Mouse (Mus musculus) cerebellum, adult 18-20 months (tissue): ENCODE measurements at regions not wholly inside any gene's neighbourhood (a gene's known extent, or its start where the extent isn't known, plus 50 kb on each side); places are given as distances from the start of the nearest gene placed in this dataset.

Source experiments
- DNase-seq, 2 experiments: peaks; one replicate each; pipeline ENCODE4 v3.0.0; 2021

DNA sequence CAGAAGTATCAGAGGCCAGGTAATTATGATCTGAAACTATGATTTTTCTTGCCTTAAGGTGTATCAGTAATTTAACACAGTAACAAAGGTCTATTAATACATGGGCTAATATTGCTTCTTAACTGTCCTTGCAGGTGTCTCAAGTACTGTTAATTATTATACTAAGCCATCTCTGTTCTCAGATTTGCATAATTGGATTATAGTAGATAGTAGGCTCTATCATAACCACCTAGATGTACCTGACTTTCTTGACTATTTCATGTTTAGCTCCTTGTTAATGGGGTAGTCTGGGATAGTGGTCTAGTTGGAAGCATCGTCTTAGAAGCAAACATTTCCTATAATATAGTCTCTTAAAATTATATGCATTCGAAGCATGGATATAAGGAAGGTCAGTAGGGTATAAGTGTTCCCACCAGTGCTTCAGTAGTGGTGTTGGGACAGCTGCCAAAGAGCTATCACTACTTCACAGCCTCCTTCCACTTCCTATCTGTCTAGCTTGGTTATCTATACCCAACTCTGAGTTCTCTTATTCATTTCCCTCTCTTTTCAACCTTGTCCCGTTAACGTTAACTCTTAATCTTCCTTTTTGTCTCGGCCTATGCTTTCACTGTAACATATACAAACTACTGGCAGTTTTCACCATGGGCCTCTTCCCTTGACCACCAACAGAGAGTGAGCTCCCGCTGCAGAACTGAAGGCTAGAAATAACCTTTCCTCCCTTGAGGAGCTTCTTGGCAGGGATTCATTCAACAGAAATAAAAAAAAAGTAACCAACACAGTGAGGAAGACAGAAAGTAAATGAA is 630.9 kb upstream of the Lcorl start:
- DNase-seq, result no peak

DNA sequence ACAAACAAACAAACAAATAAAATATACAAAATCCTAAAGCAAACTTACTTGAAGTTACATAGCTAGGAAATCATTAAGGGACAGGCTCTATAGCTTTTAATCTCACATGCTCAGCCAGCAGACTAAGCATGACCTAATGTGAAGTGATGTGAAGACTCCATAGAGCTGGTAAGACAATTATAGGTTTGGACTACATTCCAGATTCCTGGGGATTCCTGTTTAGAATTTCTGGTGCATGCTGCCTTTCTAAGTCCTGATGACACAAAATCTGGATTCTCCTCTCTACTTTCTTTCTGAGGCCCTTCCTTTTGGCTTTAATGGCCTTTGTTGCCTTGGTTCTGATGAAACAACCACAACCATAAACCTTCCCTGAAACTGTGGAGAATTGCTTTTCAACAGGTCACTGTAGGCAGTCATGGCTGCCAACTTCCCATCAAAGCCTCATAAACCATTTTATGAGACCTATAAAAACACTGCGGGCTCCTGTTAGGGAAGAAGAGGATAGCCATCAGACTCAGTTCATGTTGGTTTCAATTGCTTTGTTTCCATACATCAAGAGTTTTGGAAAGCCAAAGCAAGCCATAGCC is 629.4 kb upstream of the Lcorl start:
- DNase-seq, result no peak

DNA sequence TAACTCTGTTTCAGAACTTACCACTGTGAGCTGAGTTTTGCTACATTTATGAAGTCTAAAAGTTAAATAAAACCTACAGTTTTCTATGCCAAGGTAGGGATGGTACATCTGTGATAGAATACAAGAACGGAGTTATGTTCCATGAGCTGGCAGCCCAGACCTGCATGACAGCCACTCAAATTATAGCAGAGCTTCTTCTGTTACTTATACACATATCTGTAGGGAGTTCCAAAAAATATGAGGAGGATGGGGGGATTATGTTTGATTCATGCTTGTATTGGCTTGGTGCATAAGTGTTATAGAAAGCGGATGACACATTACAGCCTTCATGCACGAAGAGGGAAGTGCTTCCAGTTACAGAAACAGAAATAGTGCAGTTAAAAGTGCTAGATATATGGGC is 598.9 kb upstream of the Lcorl start:
- DNase-seq, result no peak

DNA sequence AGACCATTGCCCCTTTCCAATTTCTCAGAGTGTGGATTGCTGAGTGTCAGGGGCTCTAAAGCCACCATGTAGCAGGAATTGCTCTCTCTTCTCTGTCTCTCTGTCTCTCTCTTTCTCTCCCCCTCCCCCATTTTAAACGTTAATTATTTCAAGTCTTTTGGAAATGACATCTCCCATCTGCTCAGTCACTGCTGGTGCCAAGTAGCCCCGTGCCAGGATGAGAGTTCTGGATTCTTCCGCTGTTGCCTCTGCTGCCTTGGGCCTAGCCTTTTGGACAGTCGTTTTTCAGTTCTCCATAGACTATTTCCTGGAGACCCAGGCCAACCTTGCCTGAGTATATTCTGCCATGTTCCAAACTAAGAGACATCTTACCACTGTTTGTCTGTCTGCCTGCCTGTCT is 590.9 kb upstream of the Lcorl start:
- no peak for DNase-seq

DNA sequence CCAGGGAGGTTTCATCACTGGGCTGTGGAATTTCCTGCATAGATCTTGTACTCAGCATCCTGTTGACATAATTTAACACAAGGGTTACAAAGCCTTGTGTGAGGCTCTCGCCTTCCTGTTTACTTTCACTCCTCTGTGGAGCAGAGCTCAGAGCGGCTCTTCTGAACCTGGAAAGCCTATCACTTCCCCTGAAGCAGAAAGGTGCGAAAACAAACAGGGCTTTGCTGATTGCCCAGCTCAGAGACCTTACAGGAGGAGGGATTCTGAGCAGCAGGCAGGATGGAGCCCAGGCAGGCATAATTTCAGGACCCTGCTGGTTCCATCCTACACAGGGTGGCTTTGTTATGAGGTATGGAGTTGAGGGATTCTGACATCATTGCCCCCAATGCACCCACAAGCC is 588.4 kb upstream of the Lcorl start:
- DNase-seq, result no peak

DNA sequence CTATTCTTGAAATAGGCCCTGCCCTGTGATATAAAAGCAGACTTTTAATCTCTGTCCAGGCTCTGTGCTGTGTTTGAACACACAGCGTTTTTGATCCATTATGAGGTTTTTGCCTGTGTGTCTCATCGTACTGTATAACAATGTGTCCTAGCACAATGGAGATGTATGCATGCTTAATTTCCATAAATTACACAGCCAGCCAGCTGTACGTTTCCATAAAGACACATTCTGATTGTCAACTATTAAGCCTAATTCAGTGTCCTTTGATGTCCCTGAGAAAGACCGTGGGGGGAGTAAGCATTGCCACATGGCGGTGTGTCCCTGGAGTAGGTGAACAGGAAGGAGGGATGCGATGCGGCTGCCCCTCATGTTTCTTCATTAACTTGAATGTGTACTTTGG is 587.7 kb upstream of the Lcorl start:
- no peak for DNase-seq

DNA sequence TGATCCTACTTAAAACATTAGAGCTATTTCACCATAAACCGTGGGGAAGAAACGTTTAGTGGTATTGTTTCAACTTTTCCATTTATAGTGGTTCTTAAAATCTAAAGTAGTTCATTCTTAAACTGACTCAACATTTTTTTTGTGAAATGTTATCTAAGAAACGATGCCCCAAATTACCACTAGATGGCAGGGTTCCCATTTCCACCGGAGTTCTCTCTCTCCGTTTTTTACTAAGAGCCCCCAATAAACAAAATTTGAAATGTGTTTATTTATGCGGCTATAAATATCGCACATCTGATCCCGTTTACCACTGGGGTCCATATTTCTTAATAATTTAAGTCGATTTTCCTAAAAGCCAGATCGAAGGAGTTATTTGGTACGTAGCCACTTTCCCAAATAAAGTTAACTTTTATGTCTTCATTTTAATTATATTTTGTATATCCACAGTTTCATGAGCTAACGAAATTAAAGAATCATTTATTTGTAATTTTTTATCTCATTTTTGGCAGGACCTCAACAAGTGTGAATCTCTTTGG is 586.5 kb upstream of the Lcorl start:
- peak; percentile 4 to 7 for DNase-seq

DNA sequence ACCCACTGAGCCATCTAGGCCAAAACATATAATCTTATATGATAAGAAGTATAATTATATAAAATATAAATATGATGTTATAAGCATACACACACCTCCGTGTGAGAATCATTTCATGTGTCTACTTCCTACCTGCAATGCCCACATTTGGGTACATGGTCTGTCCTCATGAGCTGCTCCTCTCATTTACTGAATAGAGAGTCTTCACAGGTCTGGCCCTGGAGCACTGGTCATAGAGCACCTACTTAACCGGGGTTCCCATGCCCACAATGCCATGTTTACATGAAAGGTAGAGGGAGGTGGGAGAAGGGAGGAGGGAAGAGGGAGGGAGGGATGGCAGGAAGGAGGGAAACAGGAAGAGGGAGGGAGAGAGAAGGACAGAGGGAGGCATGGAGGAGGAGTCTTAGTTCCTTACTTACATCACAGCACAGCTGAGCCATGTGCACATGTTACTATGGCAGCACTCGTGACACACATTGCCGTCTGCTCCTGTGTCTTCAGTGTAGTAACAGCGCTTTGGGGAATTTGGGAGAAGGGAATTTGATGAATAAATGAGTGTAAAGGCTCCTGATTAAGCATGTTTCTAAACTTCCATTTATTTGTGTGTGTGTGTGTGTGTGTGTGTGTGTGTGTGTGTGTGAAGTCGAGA is 585.3 kb upstream of the Lcorl start:
- DNase-seq, result no peak

DNA sequence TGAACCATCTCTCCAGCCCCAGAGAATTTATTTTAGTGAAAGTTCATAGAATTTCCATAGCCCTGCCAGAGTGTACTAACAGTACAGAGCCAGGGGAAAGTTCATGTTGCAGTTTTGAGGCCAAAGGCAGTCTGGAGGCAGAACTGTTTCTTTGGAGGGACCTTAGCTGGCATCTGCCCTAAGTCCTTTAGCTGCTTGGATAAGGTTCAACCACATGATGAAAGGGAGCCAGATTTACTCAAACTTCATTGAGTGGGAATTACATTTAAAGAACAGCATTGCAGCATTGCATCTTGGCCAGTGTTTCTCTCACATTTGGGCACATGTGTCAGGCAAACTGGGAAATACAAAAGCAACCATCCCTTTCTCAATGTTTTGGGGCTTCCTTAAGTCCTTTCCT is 584.3 kb upstream of the Lcorl start:
- DNase-seq, result no peak

DNA sequence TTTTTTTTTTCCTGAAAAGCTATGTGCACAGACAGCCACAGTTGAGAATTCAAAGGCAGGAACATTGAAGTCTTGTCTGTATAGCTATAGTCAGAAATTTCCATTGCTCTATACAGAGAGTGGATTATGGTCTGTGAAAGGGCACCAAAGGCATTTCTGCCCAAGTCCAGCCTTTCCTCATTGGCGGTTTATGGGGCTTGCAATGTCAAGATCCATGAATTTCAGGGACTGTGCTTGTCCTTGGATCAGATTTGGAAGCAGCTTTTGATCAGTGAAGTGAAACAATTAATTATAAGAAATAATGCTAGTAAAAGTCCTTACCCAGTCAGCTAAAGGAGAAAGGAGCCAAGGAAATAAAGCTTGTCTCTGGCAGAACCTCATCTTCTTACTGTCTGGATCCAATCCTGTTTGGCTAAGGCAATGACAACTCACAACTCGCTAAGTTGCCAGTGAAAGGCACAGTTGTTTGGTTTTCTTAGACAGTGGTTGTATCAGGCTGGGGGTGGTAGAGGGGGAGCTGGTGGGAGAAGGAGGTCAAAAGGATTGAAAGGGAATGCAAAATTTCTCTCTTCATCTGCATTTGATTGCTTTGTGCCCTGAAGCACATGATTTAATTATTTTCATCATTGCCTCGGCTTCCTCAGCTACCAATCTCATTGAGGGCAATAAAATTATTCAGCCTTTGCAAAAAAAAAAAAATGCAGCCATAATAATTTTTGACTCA is 574.4 kb upstream of the Lcorl start:
- DNase-seq, result no peak

DNA sequence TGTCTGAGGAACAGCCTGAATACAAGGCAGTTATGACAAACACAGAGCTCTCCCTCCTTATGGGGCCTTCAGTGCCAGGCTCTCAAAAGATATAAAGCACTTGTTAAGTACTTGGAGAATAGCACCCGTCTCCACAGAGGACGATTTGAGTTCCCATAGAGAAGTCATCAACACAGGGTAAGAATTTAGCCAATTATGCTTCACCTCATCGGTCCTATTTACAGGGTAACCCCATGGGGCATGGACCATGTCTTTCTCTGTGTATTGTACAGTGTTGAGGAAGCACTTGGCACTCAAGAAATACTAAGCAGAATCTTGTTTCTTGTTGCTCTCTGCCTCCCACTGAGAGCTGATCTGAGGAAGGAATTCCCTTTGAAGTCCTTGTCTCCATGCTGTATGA is 565.3 kb upstream of the Lcorl start:
- DNase-seq, result no peak

DNA sequence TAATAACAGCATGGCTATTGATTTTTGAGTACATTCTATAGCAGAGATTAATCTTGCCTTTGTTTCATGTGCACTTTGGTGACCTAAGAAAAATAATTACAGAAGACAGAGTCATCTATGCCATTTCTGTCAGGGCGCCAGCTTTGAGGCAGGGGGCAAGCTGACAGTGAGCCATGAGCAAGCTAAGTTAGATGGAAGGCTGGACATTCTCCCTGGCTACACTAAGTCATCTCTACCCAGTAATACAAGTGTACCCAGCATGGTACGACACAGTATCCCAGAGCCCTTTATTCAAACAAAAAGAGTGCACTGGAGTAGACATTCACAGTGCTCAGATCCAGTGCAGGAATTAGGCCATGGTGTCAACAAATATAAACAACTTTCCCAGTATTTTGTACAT is 549.6 kb upstream of the Lcorl start:
- DNase-seq, result no peak

DNA sequence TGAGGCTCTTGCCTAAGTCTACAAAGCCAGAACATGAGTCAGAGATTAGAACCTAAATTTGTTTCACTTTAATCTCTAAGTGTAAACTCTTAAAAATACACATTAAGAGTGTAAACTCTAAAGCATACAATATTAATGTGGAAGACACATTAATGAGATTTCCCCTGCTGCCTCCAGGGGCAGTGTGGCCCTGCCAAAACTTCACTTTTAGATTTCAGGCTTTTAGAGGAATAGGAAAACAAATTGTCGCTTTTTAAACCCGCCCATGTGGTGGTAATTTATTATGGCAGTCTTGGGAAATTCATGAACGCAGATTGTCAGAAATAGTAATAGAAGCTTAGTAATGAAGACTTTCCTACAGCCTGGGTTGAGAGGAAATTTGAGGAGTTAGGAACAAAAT is 549.0 kb upstream of the Lcorl start:
- no peak for DNase-seq

DNA sequence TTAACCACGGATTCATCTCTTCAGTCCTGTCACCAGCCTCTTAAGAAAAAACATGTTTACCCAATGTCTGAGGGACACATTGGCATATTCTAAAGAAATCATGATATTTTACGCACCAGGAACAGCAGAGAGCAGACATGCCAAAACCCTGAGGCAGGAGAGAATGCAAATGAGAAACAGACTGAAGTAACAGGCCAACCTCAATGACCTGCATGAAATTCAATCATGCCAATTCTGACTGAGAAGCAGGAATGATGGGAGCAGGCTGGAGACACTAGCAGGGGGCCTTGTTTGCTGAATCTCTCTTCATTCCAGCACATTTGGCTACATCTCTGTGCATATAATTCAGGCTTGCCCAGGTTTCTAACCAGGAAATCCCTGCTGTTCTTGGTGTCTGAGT is 529.2 kb upstream of the Lcorl start:
- DNase-seq, result no peak

DNA sequence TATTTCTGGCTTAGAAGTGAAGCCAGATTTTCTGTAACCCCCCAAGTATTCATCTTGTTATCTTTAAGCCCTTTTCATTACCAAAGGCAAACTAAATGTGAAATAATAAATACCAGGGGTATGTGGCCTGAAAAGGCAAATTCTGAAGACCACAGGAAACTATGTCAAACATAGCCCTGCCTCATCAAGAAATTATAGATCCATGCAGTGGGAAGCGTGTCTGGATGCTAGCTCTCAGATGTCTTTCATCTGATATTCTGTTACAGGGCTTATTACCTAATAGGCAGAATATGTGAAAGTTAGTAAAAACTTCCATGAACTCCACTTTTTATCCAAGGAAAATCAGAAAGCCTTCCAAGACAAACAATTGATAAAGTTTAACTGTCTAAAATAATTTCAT is 509.9 kb upstream of the Lcorl start:
- DNase-seq, result no peak

DNA sequence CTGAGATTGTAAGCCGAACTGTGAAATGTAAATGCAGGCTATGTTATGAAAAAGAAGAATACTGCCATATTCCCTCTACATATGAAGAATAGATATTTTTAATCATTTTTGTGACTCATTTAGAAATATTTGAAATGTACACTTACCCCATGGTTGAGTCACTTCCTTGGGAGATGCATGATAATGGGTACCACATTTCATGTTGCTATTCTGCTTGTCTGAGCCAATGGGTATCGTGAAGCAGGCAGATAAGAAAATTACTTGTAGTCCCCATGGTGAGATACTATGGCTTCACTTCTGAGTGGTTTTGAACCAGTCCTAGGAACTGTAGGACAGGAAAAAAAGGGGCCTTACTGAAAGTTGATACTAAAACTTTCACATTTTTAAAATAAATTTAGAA is 506.2 kb upstream of the Lcorl start:
- DNase-seq, result no peak

DNA sequence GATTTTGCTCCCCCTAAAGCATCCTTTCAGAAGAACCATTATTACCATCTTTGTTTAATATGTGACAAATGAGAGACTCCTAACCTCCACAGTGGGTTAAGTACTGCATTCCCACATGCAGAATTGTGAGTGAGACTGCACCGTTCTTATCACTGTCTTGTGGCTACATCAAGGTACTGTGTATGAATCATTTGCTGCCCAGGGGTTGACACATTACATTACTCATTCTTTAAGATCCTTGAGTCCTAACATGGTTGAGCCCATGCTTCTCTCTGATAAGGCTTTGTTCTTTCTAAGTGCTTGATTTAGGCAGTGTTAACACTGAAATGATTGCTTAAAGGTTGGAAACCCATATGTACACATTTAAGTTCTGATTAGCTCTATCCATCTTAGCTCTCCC is 504.2 kb upstream of the Lcorl start:
- DNase-seq, result no peak

DNA sequence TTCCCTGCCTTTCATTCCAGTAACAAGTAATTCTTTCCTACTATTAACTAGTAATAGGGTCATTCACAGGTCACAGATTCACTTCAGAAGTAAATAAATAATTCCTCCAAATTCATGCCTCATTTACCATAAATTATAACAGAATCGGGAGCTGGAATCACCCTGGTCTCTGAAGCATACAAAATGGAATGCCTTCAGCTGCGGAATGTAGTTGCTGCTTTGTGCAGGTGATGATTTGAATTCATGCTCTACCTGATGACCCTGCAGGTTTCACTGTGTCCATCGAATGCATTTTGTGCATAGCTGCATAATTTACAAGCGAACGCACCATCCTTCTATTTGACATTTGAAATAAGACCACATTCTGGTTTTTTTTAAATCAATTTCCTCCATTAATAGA is 491.0 kb upstream of the Lcorl start:
- DNase-seq, result no peak

DNA sequence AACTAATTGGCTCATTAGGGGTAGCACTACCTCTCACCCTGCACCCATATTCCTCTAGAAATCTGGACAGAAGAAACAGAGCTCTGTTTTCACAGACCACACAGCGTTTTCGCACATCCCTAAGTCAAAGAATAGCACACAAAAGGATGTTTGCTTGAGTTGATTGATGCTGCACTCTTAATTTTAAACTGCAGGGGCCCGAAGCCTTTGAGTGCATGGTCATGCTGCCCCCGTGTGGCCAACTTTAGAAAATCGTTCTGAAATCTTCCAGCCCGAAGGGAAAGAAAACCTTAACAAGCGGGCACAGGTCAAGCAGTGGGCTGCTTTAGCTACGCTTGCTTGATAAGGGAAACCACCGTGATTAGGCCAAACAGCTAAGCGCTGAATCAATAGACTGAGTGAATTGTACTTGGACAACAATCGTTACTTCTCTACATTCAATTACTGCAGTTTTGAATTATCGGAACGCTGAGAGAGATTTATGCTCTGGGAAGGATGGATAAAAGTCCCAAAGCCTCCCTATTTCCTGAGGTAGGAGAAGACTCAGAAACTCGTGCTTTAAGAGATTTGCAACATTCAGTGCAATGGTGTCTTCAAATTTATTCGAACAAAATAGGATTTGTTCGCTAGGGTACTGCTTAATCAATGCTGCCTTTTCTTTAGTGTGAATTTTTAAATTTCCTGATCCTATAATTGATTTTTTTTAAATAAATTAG is 490.1 kb upstream of the Lcorl start:
- peak; percentile 55 to 68 for DNase-seq

DNA sequence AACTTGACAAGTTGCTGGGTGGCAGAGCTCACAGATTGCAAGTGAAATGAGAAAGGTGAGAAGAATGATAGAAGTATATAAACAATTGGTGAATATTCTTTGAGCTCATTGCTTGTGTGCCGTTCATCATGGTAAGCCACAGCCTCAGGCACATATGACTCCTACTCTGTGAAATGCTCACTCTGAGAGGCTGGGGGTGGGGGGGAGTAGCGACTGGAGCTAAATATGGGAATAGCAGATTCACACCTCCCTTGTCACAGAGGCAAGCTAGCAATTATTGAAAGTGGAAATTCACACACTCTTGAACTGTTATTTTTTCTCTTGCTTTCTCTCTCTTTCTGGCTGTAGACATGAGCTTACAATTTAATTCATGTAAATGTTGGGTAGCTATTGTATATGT is 481.0 kb upstream of the Lcorl start:
- DNase-seq, result no peak

DNA sequence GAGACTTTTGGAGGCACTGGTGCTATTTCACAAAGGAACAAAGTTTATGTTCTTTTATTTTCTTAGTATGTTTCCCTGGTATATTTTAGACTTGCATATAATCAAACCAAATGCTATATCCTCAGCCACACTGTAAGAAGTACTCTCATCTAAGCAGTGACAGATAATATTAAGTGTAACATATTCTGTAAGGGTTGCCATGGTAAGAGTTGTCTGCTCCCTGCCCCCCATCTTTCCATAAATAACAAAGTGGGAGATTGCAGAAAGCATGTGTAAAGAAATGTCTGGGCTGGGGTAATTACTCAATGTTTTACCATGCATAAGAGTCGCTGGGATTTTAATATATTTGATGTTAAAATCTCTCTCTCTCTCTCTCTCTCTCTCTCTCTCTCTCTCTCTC is 473.5 kb upstream of the Lcorl start:
- no peak for DNase-seq
